Mouse (Mus musculus) MEL (cell line): ENCODE measurements around the gene Coq3.

Experiments
- CTCF ChIP-seq, 3 experiments: IDR thresholded peaks in 2 of 3; conservative IDR thresholded peaks in 1 of 3; 2 replicates each; pipeline ENCODE4 v1.5.1; 2011 to 2012; ENCODE audit warnings: low read length in 3 of 3, low read depth in 2 of 3, mild to moderate bottlenecking in 2 of 3, improper control_type of control experiment in 1 of 3, inconsistent platforms in 1 of 3, mixed read lengths in 1 of 3, moderate library complexity in 1 of 3; ENCODE audit not compliant: control insufficient read depth in 1 of 3, insufficient read depth in 1 of 3, poor library complexity in 1 of 3, severe bottlenecking in 1 of 3
- E2F4 ChIP-seq: IDR thresholded peaks from 2 replicates; pipeline ENCODE4 v1.6.1; 2011; ENCODE audit warnings: low read depth, low read length, improper control_type of control experiment, borderline replicate concordance
- HCFC1 ChIP-seq: IDR thresholded peaks from 2 replicates; pipeline ENCODE4 v1.6.1; 2012; ENCODE audit warnings: low read depth, mild to moderate bottlenecking, inconsistent platforms, low read length, improper control_type of control experiment, moderate library complexity
- MXI1 ChIP-seq: IDR thresholded peaks from 2 replicates; pipeline ENCODE4 v1.6.1; 2011; ENCODE audit warnings: mild to moderate bottlenecking, low read depth, low read length, improper control_type of control experiment
- MYC ChIP-seq: IDR thresholded peaks from 2 replicates; pipeline ENCODE4 v1.6.1; 2011; ENCODE audit warnings: low read depth, mild to moderate bottlenecking, low read length, improper control_type of control experiment, moderate library complexity
- POLR2A ChIP-seq, 2 experiments: IDR thresholded peaks; 2 replicates each; pipeline ENCODE4 v1.6.1; 2011 to 2012; ENCODE audit warnings: low read length in 2 of 2, mild to moderate bottlenecking in 2 of 2, control low read depth in 1 of 2, improper control_type of control experiment in 1 of 2, low read depth in 1 of 2, moderate library complexity in 1 of 2; ENCODE audit not compliant: control insufficient read depth in 1 of 2, insufficient read depth in 1 of 2, poor library complexity in 1 of 2
- POLR2AphosphoS2 ChIP-seq: IDR thresholded peaks from 2 replicates; pipeline ENCODE4 v1.6.1; 2011; ENCODE audit warnings: low read length, improper control_type of control experiment
- TBP ChIP-seq: IDR thresholded peaks from 2 replicates; pipeline ENCODE4 v1.8.0; 2011; ENCODE audit warnings: low read depth, low read length, improper control_type of control experiment
- USF2 ChIP-seq, 2 experiments: IDR thresholded peaks; 2 replicates each; pipeline ENCODE4 v1.6.1; 2011 to 2012; ENCODE audit warnings: improper control_type of control experiment in 2 of 2, low read length in 2 of 2, borderline replicate concordance in 1 of 2, inconsistent platforms in 1 of 2, low read depth in 1 of 2, mild to moderate bottlenecking in 1 of 2; ENCODE audit not compliant: insufficient read depth in 1 of 2

GRCm38 (mm10) chr4:21935378-21935777, 55.9 kb downstream of the Coq3 start:
- TF ChIP-seq POLR2A (IDR thresholded peaks at IDR 0.05; ENCODE audit: control insufficient read depth in 1 of 2, insufficient read depth in 1 of 2, low read depth in 1 of 2, low read length in 2 of 2, poor library complexity in 1 of 2) (no peak), HCFC1 (no peak), CTCF (IDR thresholded peaks at IDR 0.05 in 2 of 3, conservative IDR thresholded peaks at IDR 0.05 in 1 of 3; ENCODE audit: control insufficient read depth in 1 of 3, insufficient read depth in 1 of 3, low read depth in 2 of 3, low read length in 3 of 3, poor library complexity in 1 of 3, severe bottlenecking in 1 of 3) (no peak), MXI1 (no peak), USF2 (IDR thresholded peaks at IDR 0.05; ENCODE audit: borderline replicate concordance in 1 of 2, insufficient read depth in 1 of 2, low read depth in 1 of 2, low read length in 2 of 2) (no peak), MYC (no peak), TBP (no peak), E2F4 (no peak), POLR2AphosphoS2 (no peak)
